In the genomic region with DNA sequence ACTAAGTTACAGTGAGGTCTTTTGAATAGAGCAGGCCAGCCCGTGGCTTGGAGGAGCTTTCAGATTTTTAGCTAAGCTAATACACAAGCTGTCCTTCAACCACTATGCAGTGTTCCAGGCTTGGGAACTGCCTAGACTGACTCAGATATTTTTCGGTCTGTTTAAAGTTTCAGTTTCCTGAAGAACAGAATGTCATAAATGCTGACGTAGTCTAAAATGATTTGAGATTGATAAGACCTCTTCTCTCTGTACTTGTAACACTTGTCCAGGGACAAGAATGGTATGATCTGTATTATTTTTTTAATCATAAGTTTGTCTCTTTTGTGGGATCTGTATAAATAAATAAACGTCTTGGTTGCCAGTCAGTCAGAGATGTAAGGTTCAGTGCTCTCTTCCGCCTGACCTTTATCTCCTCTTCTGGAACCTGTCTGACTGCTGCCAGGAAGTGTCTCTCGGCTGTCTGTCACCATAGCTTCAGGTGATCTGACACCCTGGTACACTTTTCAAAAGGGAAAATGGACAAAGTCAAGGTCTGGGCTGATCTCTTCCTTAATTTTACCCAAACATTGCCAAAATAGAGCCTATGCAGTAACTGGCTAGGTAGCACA, we compare ENCODE assay signal across 26 mouse cellular contexts.
DNase-seq lines count a peak whose midpoint lies in the region; ATAC-seq and TF ChIP-seq lines count a peak whose summit lies in the region.
"Had no signal": no experiment of that assay in that cellular context is flagged by ENCODE, and none has a peak within 500 bp of the region (broad histone marks: within the 10 kb centered on the region; RNA-seq: fewer than 3 reads in every experiment).

No protein-coding gene starts in this region.

- WGBS in intestine, embryonic 15.5 days: 50% methylated on average over 6 of the region's 6 CpGs
- 51% methylated on average over 6 of the region's 6 CpGs for WGBS in intestine, embryonic 16.5 days

- H3K4me3 ChIP-seq in intestine, embryonic 15.5 days (replicated peaks): no peak overlapping the region
- no peak overlapping the region for H3K4me3 ChIP-seq in intestine, embryonic 16.5 days (ENCODE audit: low read length)
- no peak overlapping the region for H3K4me3 ChIP-seq in ES-E14 (ENCODE audit: insufficient read depth in 1 of 2, low read depth in 1 of 2, low read length in 2 of 2, poor library complexity in 1 of 2, severe bottlenecking in 1 of 2)
- H3K4me3 ChIP-seq: forebrain, embryonic 15.5 days; hindbrain, embryonic 13.5 days; liver, embryonic 15.5 days; midbrain, embryonic 10.5 days; midbrain, embryonic 15.5 days; stomach, embryonic 15.5 days had no signal

- no peak overlapping the region for H3K9ac ChIP-seq in intestine, embryonic 15.5 days
- no peak overlapping the region for H3K9ac ChIP-seq in intestine, embryonic 16.5 days (ENCODE audit: low read depth, low read length)
- H3K9ac ChIP-seq in ES-E14 (ENCODE audit: insufficient read depth, low read depth, low read length, poor library complexity, severe bottlenecking): no peak overlapping the region
- H3K9ac ChIP-seq: forebrain, embryonic 15.5 days; hindbrain, embryonic 13.5 days; liver, embryonic 15.5 days; lung, embryonic 14.5 days; midbrain, embryonic 15.5 days; stomach, embryonic 15.5 days had no signal

- DNase-seq in CD4-positive, CD25-positive, alpha-beta regulatory T cell, adult 2 months (ENCODE audit: low read depth, low spot score): peak; percentile 52
- DNase-seq in ES-E14 (ENCODE audit: low read depth, low spot score): no peak
- DNase-seq in naive thymus-derived CD4-positive, alpha-beta T cell, adult 2 months (ENCODE audit: low read depth): peak; percentile 4
- no peak for DNase-seq in right cerebral cortex, postnatal 36 days (ENCODE audit: low spot score in 2 of 2)
- DNase-seq in thymus, postnatal 25 days: no peak
- DNase-seq: adrenal gland, postnatal 25 days; cerebellum, adult 18-20 months; cerebellum, postnatal 10 days; gastrocnemius, postnatal 25 days; heart, adult 18-20 months; heart, postnatal 4 days; kidney, adult 18-20 months; kidney, postnatal 4 days; lung, embryonic 14.5 days; lung, postnatal 14 days; thymus, adult 18-20 months; thymus, postnatal 4 days had no signal

- no peak overlapping the region for H3K4me2 ChIP-seq in intestine, embryonic 15.5 days (replicated peaks)
- H3K4me2 ChIP-seq in intestine, embryonic 16.5 days (ENCODE audit: low read depth, low read length): no peak overlapping the region
- H3K4me2 ChIP-seq: forebrain, embryonic 15.5 days; heart, embryonic 11.5 days; hindbrain, embryonic 13.5 days; liver, embryonic 15.5 days; lung, embryonic 14.5 days; midbrain, embryonic 15.5 days; stomach, embryonic 15.5 days had no signal

- H3K4me1 ChIP-seq in intestine, embryonic 15.5 days (replicated peaks): peaks cover 10% of the 10 kb centered on the region
- peaks cover 10% of the 10 kb centered on the region for H3K4me1 ChIP-seq in intestine, embryonic 16.5 days (ENCODE audit: control insufficient read depth, insufficient read depth, low read length)
- H3K4me1 ChIP-seq in ES-E14 (ENCODE audit: control insufficient read depth in 2 of 2, insufficient read depth in 2 of 2, low read length in 2 of 2, poor library complexity in 1 of 2): peaks cover 2 to 15% of the 10 kb centered on the region in 2 experiments; a peak in 3 of 4 replicates
- H3K4me1 ChIP-seq: hindbrain, embryonic 13.5 days; liver, embryonic 15.5 days; midbrain, embryonic 15.5 days had no signal

- no peaks in the 10 kb centered on the region for H3K27me3 ChIP-seq in intestine, embryonic 15.5 days (replicated peaks)
- H3K27me3 ChIP-seq in intestine, embryonic 16.5 days (replicated peaks; ENCODE audit: control insufficient read depth, insufficient read depth, low read length): no peaks in the 10 kb centered on the region
- H3K27me3 ChIP-seq: forebrain, embryonic 15.5 days; hindbrain, embryonic 13.5 days; liver, embryonic 15.5 days; midbrain, embryonic 15.5 days; stomach, embryonic 15.5 days had no signal

- H3K27ac ChIP-seq in intestine, embryonic 15.5 days: no peak overlapping the region
- no peak overlapping the region for H3K27ac ChIP-seq in intestine, embryonic 16.5 days (ENCODE audit: low read length)
- H3K27ac ChIP-seq in ES-E14 (ENCODE audit: insufficient read depth, low read depth, low read length, poor library complexity, severe bottlenecking): no peak overlapping the region
- H3K27ac ChIP-seq: forebrain, embryonic 15.5 days; hindbrain, embryonic 13.5 days; liver, embryonic 15.5 days; midbrain, embryonic 10.5 days; midbrain, embryonic 15.5 days; stomach, embryonic 15.5 days had no signal

- no peaks in the 10 kb centered on the region for H3K9me3 ChIP-seq in intestine, embryonic 15.5 days
- H3K9me3 ChIP-seq in intestine, embryonic 16.5 days (ENCODE audit: control insufficient read depth, low read length): no peaks in the 10 kb centered on the region; the same call in 1 of the 2 replicates
- no peaks in the 10 kb centered on the region; the same call in 1 of the 2 replicates for H3K9me3 ChIP-seq in ES-E14 (ENCODE audit: control insufficient read depth, insufficient read depth, low read depth, low read length)
- H3K9me3 ChIP-seq: forebrain, embryonic 15.5 days; hindbrain, embryonic 13.5 days; liver, embryonic 15.5 days; midbrain, embryonic 15.5 days; stomach, embryonic 15.5 days had no signal

- H3K36me3 ChIP-seq in intestine, embryonic 15.5 days: no peaks in the 10 kb centered on the region
- no peaks in the 10 kb centered on the region for H3K36me3 ChIP-seq in intestine, embryonic 16.5 days (ENCODE audit: control insufficient read depth, insufficient read depth, low read length)
- H3K36me3 ChIP-seq in ES-E14 (ENCODE audit: control insufficient read depth, insufficient read depth, low read length, poor library complexity, severe bottlenecking): peaks cover 4% of the 10 kb centered on the region; the same call in 1 of the 2 replicates
- H3K36me3 ChIP-seq: forebrain, embryonic 15.5 days; hindbrain, embryonic 13.5 days; liver, embryonic 15.5 days; midbrain, embryonic 10.5 days; midbrain, embryonic 15.5 days; stomach, embryonic 15.5 days had no signal

- in situ Hi-C loops in ES-E14 (cut with MboI; ENCODE audit: low sequenced_read_pairs in 2 of 2, unreplicated experiment in 2 of 2): no loop called here

- peak; percentile 51; the same call in 1 of the 2 replicates for ATAC-seq in intestine, embryonic 15.5 days
- no peak for ATAC-seq in intestine, embryonic 16.5 days
- ATAC-seq: forebrain, embryonic 15.5 days; midbrain, embryonic 15.5 days had no signal

TF ChIP-seq in ES-E14, 5 proteins besides CTCF, POLR2A, EP300 and RAD21:
- TF ChIP-seq ZNF384 (IDR thresholded peaks at IDR 0.05; ENCODE audit: low read depth, low read length) (no peak), MAFK (IDR thresholded peaks at IDR 0.05; ENCODE audit: insufficient read depth, low read depth, low read length) (0 out of 2 replicates have a peak, but pooled peaks have one; percentile 7)

Comparison
In these comparisons a context has a peak if more than half of its experiments do, and no peak if none do; other contexts are left out.
1. DNase-seq: peak in CD4-positive, CD25-positive, alpha-beta regulatory T cell, adult 2 months (single experiment) and naive thymus-derived CD4-positive, alpha-beta T cell, adult 2 months (single experiment); none in ES-E14 (single experiment), right cerebral cortex, postnatal 36 days (0 of 2) and thymus, postnatal 25 days (single experiment).